Mouse (Mus musculus) CH12.LX (cell line): ENCODE data around the gene Scaf1.

Source experiments
- CHD2 ChIP-seq: IDR thresholded peaks from 2 replicates; pipeline ENCODE4 v1.6.1; 2011; ENCODE audit warnings: low read length, improper control_type of control experiment
- CTCF ChIP-seq, 2 experiments: IDR thresholded peaks in 1 of 2; conservative IDR thresholded peaks in 1 of 2; 2 replicates each; pipeline ENCODE4 v1.5.1; 2011 to 2012; ENCODE audit warnings: low read depth in 2 of 2, low read length in 2 of 2, improper control_type of control experiment in 1 of 2, inconsistent platforms in 1 of 2, mild to moderate bottlenecking in 1 of 2, moderate library complexity in 1 of 2
- EP300 ChIP-seq: IDR thresholded peaks from 2 replicates; pipeline ENCODE4 v1.6.1; 2011; ENCODE audit warnings: low read length, improper control_type of control experiment
- MAX ChIP-seq: IDR thresholded peaks from 2 replicates; pipeline ENCODE4 v1.6.1; 2011; ENCODE audit warnings: low read length, improper control_type of control experiment
- MYC ChIP-seq: IDR thresholded peaks from 2 replicates; pipeline ENCODE4 v1.6.1; 2011; ENCODE audit warnings: low read depth, mild to moderate bottlenecking, improper control_type of control experiment, low read length
- NRF1 ChIP-seq: IDR thresholded peaks from 2 replicates; pipeline ENCODE4 v1.6.1; 2014; ENCODE audit warnings: low read depth, mild to moderate bottlenecking, inconsistent platforms, low read length, improper control_type of control experiment, moderate library complexity
- POLR2A ChIP-seq: IDR thresholded peaks from 2 replicates; pipeline ENCODE4 v1.6.1; 2011; ENCODE audit warnings: low read depth, mild to moderate bottlenecking, improper control_type of control experiment, low read length
- UBTF ChIP-seq: IDR thresholded peaks from 2 replicates; pipeline ENCODE4 v1.6.1; 2012; ENCODE audit warnings: low read depth, mild to moderate bottlenecking, inconsistent platforms, low read length, improper control_type of control experiment, moderate library complexity

GRCm38 (mm10) chr7:44984833-44985164 lies 31.4 kb downstream of the Scaf1 start:
- TF ChIP-seq MYC, result no peak
- no peak for TF ChIP-seq CTCF (conservative IDR thresholded peaks at IDR 0.05 in 1 of 2, IDR thresholded peaks at IDR 0.05 in 1 of 2; ENCODE audit: low read depth in 2 of 2, low read length in 2 of 2)
- no peak for TF ChIP-seq POLR2A
- TF ChIP-seq NRF1, result no peak
- no peak for TF ChIP-seq UBTF
- no peak for TF ChIP-seq EP300
- no peak for TF ChIP-seq MAX
- no peak for TF ChIP-seq CHD2
